Mouse (Mus musculus) liver, adult 2 months (tissue): Measurements from ENCODE around the gene Hdac4. TPM values are rescaled to one million over a fixed set of nuclear protein-coding genes. Genes with fewer than 3 reads are reported as not detected.

ENCODE experiments used
- DNase-seq: peaks from one replicate; pipeline ENCODE4 v3.0.0-alpha.2; 2011; ENCODE audit warnings: low read depth, low spot score; ENCODE audit errors: extremely low read depth
- H3K27ac ChIP-seq: fragments of 200-500 bp; replicated peaks from 2 replicates; pipeline ENCODE4 v1.5.1; 2012; ENCODE audit warnings: low read depth, mild to moderate bottlenecking, control low read depth, inconsistent platforms, low read length; ENCODE audit not compliant: insufficient read depth
- H3K27me3 ChIP-seq: fragments of 200-500 bp; 2 replicates; pipeline ENCODE4 v1.6.1; 2012; ENCODE audit warnings: mild to moderate bottlenecking, moderate library complexity, low read length, inconsistent platforms; ENCODE audit not compliant: control insufficient read depth, insufficient read depth
- H3K36me3 ChIP-seq: fragments of 200-500 bp; 2 replicates; pipeline ENCODE4 v1.6.1; 2012; ENCODE audit warnings: low read length, inconsistent platforms; ENCODE audit not compliant: control insufficient read depth, insufficient read depth
- H3K4me1 ChIP-seq: fragments of 200-500 bp; 2 replicates; pipeline ENCODE4 v1.6.1; 2011; ENCODE audit warnings: low read length; ENCODE audit not compliant: control insufficient read depth, insufficient read depth
- H3K4me3 ChIP-seq: fragments of 200-500 bp; 2 replicates; pipeline ENCODE4 v1.5.1; 2011; ENCODE audit warnings: low read depth, mild to moderate bottlenecking, control low read depth, low read length, moderate library complexity; ENCODE audit not compliant: insufficient read depth
- H3K79me2 ChIP-seq: fragments of 200-500 bp; 2 replicates; pipeline ENCODE4 v1.6.1; 2012; ENCODE audit warnings: inconsistent platforms, mild to moderate bottlenecking, low read length, moderate library complexity; ENCODE audit not compliant: control insufficient read depth, insufficient read depth
- H3K9ac ChIP-seq: fragments of 200-500 bp; 2 replicates; pipeline ENCODE4 v1.6.1; 2012; ENCODE audit warnings: low read depth, mild to moderate bottlenecking, control low read depth, inconsistent platforms, low read length
- CTCF ChIP-seq: fragments of 200-500 bp; IDR thresholded peaks from 2 replicates; pipeline ENCODE4 v1.5.1; 2011; ENCODE audit warnings: low read depth, low read length, control low read depth
- POLR2A ChIP-seq: fragments of 200-500 bp; IDR thresholded peaks from 2 replicates; pipeline ENCODE4 v1.6.1; 2011; ENCODE audit warnings: low read length, control low read depth; ENCODE audit not compliant: insufficient read depth; ENCODE audit errors: extremely low read depth
- WGBS: fragments of 180-500 bp; shearing (Covaris S2); methylation state at CpG from one replicate; pipeline ENCODE4 v1.1.7; 2018; 5-methylcytosine and 5-hydroxymethylcytosine counted together
- polyA plus RNA-seq: library from polyadenylated mRNA; depleted of rRNA; stranded (reverse); fragments of >200 nt; gene quantifications from 2 replicates; pipeline ENCODE4 v1.2.3, GENCODE M21; 2012
- total RNA-seq: library from RNA; depleted of rRNA; stranded (reverse); fragments of >200 nt; gene quantifications from 2 replicates; pipeline ENCODE4 v1.2.3, GENCODE M21; 2014

The Hdac4 gene
- total and polyA plus RNA-seq, 2 experiments = 5.3 to 5.7 TPM

- Histone ChIP-seq H3K4me1 (peaks cover 10% of the 10 kb centered on the region), H3K36me3 (no peaks in the 10 kb centered on the region), H3K4me3 (no peak overlapping the region), H3K27ac (no peak overlapping the region), H3K79me2 (peaks cover 16% of the 10 kb centered on the region; the same call in 1 of the 2 replicates), H3K9ac (no peak overlapping the region), H3K27me3 (no peaks in the 10 kb centered on the region)
- TF ChIP-seq POLR2A = no peak
- TF ChIP-seq CTCF = no peak
- WGBS = 92% methylated on average over 4 of the region's 4 CpGs
- no peak for DNase-seq
Observed at GRCm38 (mm10) chr1:92092286-92092685, 103.2 kb downstream of the Hdac4 start.

- TF ChIP-seq CTCF = no peak
- no peak for TF ChIP-seq POLR2A
- 24% methylated on average over 2 of the region's 2 CpGs for WGBS
Observed at GRCm38 (mm10) chr1:92087821-92088220, 107.7 kb downstream of the Hdac4 start.

GRCm38 (mm10) chr1:92087343-92087742 lies 108.2 kb downstream of the Hdac4 start:
- no peak for DNase-seq
- 39% methylated on average over 2 of the region's 2 CpGs for WGBS
- peaks cover 29% of the 10 kb centered on the region; the same call in 1 of the 2 replicates for H3K79me2 ChIP-seq
- no peak overlapping the region for H3K4me3 ChIP-seq
- peaks cover 23% of the 10 kb centered on the region for H3K4me1 ChIP-seq
- H3K9ac ChIP-seq = no peak overlapping the region
- no peaks in the 10 kb centered on the region for H3K27me3 ChIP-seq
- no peak overlapping the region for H3K27ac ChIP-seq
- no peaks in the 10 kb centered on the region for H3K36me3 ChIP-seq
- TF ChIP-seq POLR2A = no peak

More at GRCm38 (mm10) chr1:92087821-92088220, 107.7 kb downstream of the Hdac4 start:
- H3K4me1 ChIP-seq = peaks cover 21% of the 10 kb centered on the region
- no peak overlapping the region for H3K4me3 ChIP-seq
- H3K27me3 ChIP-seq = no peaks in the 10 kb centered on the region
- no peak overlapping the region for H3K27ac ChIP-seq
- DNase-seq = peak; percentile 86
- peaks cover 27% of the 10 kb centered on the region; the same call in 1 of the 2 replicates for H3K79me2 ChIP-seq
- no peak overlapping the region for H3K9ac ChIP-seq
- H3K36me3 ChIP-seq = no peaks in the 10 kb centered on the region

GRCm38 (mm10) chr1:92086841-92087240 lies 108.7 kb downstream of the Hdac4 start:
- H3K4me3 ChIP-seq = no peak overlapping the region
- no peak overlapping the region for H3K27ac ChIP-seq
- H3K9ac ChIP-seq = no peak overlapping the region
- no peak for DNase-seq
- 94% methylated on average over 4 of the region's 4 CpGs for WGBS
- peaks cover 23% of the 10 kb centered on the region for H3K4me1 ChIP-seq
- H3K79me2 ChIP-seq = peaks cover 32% of the 10 kb centered on the region; the same call in 1 of the 2 replicates
- no peaks in the 10 kb centered on the region for H3K27me3 ChIP-seq
- no peak for TF ChIP-seq CTCF
- no peak for TF ChIP-seq POLR2A
- H3K36me3 ChIP-seq = no peaks in the 10 kb centered on the region

- Histone ChIP-seq H3K27me3 (no peaks in the 10 kb centered on the region), H3K4me1 (peaks cover 23% of the 10 kb centered on the region)
- WGBS = 97% methylated on average over 1 of the region's 1 CpGs
Observed at GRCm38 (mm10) chr1:92086277-92086813, 109.2 kb downstream of the Hdac4 start.

GRCm38 (mm10) chr1:92084738-92085137 lies 110.8 kb downstream of the Hdac4 start:
- no peak for TF ChIP-seq POLR2A
- TF ChIP-seq CTCF = peak; percentile 20; the same call in 1 of the 2 replicates
- Histone ChIP-seq H3K27me3 (no peaks in the 10 kb centered on the region), H3K4me1 (peaks cover 23% of the 10 kb centered on the region), H3K4me3 (no peak overlapping the region), H3K79me2 (peaks cover 40% of the 10 kb centered on the region), H3K9ac (no peak overlapping the region), H3K27ac (no peak overlapping the region), H3K36me3 (no peaks in the 10 kb centered on the region)
- DNase-seq = no peak
- 94% methylated on average over 2 of the region's 2 CpGs for WGBS

More at GRCm38 (mm10) chr1:92086277-92086813, 109.2 kb downstream of the Hdac4 start:
- H3K27ac ChIP-seq = no peak overlapping the region
- no peaks in the 10 kb centered on the region for H3K36me3 ChIP-seq
- H3K79me2 ChIP-seq = peaks cover 33% of the 10 kb centered on the region; the same call in 1 of the 2 replicates
- no peak for DNase-seq
- no peak for TF ChIP-seq POLR2A
- no peak for TF ChIP-seq CTCF
- no peak overlapping the region for H3K4me3 ChIP-seq
- H3K9ac ChIP-seq = no peak overlapping the region
